Mouse (Mus musculus) urinary bladder, adult 18-20 months (tissue): ENCODE data around the gene Farsa.
"Not testable (repeated sequence)": the region's sequence is repeated elsewhere in the genome, so short reads cannot be mapped to it uniquely, and the experiment has no call there.

Experiments used
- DNase-seq, 2 experiments: peaks; one replicate each; pipeline ENCODE4 v3.0.0; 2022; ENCODE audit warnings: low spot score in 2 of 2, mixed read lengths in 2 of 2

Gene Farsa

DNA sequence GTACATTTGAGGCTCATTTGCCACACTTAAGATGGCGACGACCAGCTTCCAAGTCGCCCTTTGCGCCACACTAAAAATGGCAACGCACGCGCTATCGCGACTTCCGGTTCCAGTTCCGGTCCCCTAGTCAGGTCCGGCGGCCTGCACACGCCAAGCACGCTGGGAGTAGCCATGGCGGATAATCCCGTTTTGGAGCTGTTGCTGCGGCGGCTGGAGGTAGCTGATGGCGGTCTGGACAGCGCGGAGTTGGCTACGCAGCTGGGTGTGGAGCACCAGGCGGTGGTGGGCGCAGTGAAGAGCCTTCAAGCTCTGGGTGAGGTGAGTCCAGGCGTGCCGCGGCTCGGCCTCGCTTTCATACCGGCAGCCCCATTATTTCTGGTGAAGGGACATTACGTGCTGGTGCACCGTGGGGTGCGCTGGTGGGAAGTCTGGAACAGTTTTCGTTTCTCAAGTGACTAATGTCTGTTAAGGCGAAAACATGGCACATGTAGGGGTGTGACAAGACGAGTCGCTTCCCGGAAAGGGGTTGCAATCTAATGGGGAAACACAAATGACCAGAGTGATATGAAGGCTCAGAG is at the start of gene Farsa:
Gene Farsa, plus strand, starts transcription at position 126 of the 578 bp plus-strand sequence.
- DNase-seq, result peak; percentile 87 to 90

DNA sequence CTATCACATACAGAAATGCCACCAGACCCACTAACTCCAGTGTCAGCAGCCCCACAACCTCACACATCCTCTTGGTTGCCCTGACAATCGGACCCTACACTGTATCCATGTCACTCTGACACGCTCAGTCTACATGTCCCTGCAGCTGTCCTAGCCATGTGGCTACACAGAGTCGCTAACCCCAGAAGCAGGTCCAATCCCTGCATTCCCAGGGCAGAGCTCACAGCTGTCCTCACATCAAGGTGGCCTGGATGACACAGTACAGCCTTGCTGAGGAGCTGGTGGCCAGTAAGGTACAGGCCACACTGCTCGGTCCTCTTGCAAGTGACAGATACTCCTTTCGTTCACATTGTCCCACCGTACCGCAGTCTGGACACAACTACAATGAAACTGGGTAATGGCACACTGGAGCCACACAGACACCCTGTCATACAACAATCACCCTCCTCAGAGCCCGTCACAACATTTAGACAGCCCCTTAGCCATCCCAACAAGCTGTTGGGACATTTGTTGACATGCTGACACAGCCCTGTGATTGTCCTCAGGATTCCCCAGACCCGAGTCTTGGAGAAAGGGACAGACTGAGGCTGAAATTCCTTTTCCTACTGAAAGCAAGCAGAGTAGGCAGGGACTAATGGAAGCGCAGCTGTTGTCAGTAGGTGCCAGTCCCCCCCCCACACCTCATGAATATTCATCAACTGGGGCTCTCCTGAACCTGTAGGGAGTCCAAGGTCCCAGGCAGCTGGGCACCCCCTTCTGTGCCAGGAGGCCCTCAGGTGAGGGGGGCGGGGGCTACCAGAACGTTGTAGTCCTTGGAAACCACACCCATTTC is 47.5 kb upstream of the Farsa start:
- DNase-seq, result no peak

GRCm38 (mm10) chr8:84809941-84810280 is 46.9 kb upstream of the Farsa start:
- DNase-seq, result no peak

GRCm38 (mm10) chr8:84810896-84811295 is 45.9 kb upstream of the Farsa start:
- DNase-seq, result peak; percentile 86 to 92

GRCm38 (mm10) chr8:84811303-84811702 is 45.5 kb upstream of the Farsa start:
- no peak for DNase-seq

DNA sequence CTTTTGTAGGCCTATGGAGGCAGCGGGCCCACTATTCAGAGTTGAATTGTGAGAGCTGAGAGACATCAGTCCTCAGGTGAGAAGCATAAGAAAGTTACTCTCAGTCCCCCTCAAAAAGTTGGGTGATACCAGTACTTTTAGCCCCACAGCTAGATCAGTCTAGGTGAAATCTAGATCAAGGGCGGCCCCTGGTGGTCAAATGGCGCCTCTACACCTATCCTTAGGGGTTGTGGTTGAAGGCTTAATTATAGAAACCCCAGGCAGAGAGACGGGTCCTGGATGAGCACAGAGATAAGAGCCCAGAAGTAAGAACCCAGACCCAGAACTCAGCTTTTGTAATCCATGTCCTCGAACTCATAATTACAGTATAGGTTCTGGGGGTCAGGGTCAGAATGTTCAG is 43.7 kb upstream of the Farsa start:
- peak; percentile 62 to 68 for DNase-seq

- DNase-seq, result no peak
Measured at GRCm38 (mm10) chr8:84813830-84814229, 43.0 kb upstream of the Farsa start.

DNA sequence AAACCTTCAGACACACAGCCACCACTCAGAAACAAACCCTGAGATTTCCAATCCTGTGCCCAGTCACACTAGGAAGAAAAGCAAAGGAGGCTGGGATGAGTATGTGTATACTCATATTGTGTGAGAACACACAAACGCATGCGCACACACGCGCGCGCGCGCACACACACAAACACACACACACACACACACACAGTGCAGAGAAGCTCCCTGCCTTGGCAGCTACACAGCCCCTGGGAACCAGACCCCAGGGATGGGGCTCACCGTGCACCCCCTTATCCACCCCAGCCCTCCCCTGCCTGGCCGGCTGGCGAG is 42.6 kb upstream of the Farsa start:
- no peak for DNase-seq

- DNase-seq, result no peak
Measured at GRCm38 (mm10) chr8:84814555-84815441, 42.0 kb upstream of the Farsa start.

DNA sequence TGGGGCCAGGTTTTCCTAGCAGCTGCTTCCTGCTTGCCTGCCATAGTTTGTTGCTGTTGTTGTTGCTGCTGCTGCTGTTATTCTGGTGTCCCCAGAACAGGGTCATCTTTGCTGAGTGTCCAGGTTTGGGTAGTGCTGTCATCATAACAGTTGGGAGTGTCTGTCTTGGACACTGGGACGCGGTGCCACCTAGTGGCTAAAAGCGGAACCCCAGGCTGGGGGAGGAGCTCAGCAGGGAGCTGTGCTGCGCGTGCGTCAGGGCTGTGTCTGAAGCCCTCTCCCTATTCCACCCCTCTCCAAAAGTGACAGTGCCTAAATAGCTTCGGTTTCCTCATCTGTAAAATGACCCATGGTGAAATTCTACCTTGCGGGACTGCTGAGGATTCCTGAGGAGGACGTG is 41.2 kb upstream of the Farsa start:
- peak; percentile 89 to 98 for DNase-seq

DNA sequence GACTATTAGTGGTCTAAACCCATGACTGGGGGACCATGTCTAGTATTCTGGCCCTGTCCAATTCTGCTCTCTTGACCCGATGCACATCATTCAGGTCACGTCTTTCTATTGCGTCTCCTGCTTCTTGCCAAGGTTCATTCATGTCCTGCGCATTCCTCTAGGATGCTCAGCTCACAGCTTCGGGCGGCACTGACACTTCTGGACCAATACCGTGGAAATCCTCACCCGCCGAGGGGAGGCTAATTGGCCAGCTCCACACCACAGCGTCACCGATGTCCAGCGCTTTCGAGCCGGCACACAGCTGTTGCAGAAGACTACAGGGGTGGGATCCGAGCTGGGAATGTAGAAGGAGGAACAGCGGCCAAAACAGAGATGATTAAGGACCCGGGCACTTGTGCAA is 40.7 kb upstream of the Farsa start:
- DNase-seq, result no peak

GRCm38 (mm10) chr8:84822723-84823122 is 34.1 kb upstream of the Farsa start, which contains the start of gene Dand5:
Dand5 (minus strand) TSS chr8:84822823.
- no peak for DNase-seq

DNA sequence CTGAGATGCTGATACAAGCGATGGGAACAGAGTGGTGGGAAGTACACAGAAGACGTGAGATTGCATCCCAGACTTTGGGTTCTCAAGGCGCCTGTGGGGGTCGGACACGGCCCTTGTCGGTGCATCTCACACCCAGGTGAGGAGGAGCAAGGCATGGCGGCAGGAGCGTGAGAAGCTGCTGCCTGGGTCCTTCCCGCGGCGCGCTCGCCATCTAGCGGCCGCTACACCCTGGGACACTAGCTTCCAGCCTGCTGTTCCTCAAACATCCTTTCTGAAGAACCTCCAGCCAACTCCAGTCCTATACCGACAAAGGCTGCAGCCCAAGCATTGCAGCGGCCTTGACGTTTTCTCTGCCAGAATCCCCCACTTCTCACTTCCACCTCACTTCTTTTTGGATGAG is 33.1 kb upstream of the Farsa start:
- no peak for DNase-seq

DNA sequence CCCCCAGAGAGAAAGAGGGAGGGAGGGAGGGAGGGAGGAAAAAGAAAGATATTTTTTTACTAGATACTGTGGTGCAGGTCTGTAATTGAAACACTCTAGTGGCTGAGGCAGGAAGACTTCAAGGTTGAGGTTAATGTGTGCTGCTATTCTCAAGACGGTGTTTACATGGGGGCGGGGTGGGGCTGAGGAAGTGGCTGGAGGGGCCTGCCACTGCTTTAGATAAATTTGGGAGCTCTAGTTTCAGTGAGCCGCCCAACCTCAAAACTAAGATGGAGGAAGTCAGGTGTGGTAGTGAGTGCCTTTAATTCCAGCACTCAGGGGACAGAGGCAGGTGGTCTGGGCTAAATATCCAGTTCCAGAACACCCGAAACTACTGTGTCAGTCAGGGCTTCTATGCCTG is 31.2 kb upstream of the Farsa start:
- DNase-seq, result no peak

GRCm38 (mm10) chr8:84826518-84826917 is 30.3 kb upstream of the Farsa start:
- not testable (repeated sequence) for DNase-seq

DNA sequence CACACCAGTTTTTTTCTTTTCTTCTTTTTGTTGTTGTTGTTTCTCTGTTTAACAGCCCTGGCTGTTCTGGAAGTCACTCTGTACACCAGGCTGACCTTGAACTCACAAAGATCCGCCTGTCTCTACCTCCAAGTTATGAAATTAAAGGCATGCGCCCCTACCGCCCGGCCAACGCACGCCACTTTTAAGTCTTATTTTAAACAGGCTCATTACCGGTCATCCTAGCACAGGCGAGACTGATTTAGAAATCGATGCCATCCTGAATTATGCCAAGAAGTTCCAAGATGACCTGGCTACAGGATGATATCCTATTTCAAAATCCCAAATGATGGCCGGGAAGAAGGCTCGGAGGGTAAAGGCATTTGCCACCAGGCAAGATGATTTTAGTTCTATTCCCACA is 25.3 kb upstream of the Farsa start, which contains the start of gene Gadd45gip1:
Gene Gadd45gip1, plus strand, starts transcription at position 33 of the 400 bp plus-strand sequence.
- DNase-seq, result no peak

GRCm38 (mm10) chr8:84832034-84832717 is 24.6 kb upstream of the Farsa start:
- peak; percentile 63 to 84 for DNase-seq

GRCm38 (mm10) chr8:84832759-84833742 is 23.7 kb upstream of the Farsa start:
- no peak for DNase-seq

GRCm38 (mm10) chr8:84834002-84834865 is 22.6 kb upstream of the Farsa start:
- DNase-seq, result no peak
